Mouse (Mus musculus) adrenal gland, postnatal 25 days (tissue): ENCODE measurements around the gene Elmo3. TPM values are rescaled to one million over a fixed set of nuclear protein-coding genes. Genes with fewer than 3 reads are reported as not detected.

Experiments
- DNase-seq: peaks from one replicate; pipeline ENCODE4 v3.0.0; 2021; ENCODE audit warnings: mixed read lengths
- microRNA-seq, 2 experiments: library from miRNA; unstranded; fragments of <30 nt; microRNA quantifications; one replicate each; pipeline ENCODE4 v1.2.0; 2021
- total RNA-seq: library from RNA; stranded (reverse); gene quantifications from 2 replicates; pipeline ENCODE4 v1.2.3, GENCODE M21; 2021

Elmo3 gene
- total RNA-seq, 1 experiment from 2014 or later, result 9.8 TPM

DNA sequence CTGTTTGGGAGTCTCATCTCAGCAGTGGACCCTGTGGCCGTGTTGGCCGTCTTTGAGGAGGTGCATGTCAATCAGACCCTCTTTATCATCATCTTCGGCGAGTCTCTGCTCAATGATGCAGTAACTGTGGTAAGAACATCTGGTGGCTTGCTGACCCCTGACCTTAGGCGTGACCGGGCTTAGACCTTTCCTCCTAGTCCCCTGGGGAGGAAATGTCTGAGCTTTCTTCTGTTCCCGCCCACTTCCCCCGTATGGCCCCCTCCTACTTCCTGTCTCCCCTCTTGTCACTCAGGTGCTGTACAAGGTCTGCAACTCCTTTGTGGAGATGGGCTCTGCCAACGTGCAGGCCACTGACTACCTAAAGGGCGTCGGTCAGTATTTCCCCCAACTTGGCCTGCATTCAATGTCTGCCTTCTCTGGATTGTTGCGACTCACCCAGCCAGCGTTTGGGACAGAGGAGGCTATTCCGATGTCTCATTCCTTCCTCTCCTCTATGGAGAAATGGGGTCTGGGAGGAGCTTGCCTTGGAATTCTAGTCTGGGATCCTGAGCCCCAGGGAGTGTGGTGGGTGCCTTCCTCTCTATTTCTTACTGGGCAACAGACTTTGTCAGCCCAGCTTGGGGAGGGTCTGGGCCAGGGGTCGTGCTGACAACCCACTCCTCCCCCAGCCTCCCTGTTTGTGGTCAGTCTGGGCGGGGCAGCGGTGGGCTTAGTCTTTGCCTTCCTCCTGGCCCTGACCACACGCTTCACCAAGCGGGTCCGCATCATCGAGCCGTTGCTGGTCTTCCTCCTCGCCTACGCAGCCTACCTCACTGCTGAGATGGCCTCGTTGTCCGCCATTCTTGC lies 50.0 kb downstream of the Elmo3 start:
- DNase-seq, result no peak

DNA sequence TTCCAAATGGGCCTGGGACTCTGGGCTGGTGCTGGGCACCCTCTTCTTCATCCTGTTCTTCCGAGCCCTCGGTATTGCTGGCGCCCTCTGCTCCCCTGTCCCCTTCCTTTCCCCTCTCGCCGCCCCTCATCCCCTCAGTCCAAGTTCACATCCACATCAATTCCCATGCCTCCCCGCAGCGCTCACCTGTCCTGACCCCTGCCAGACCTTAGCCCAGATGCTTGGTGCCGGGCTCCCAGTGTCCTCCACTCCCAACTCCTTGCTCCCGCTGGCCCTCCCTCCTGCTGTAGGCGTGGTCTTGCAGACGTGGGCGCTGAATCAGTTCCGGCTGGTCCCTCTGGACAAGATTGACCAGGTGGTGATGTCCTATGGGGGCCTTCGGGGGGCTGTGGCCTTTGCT lies 51.3 kb downstream of the Elmo3 start:
- no peak for DNase-seq

GRCm38 (mm10) chr8:105359208-105359607 lies 53.8 kb downstream of the Elmo3 start:
- no peak for DNase-seq

GRCm38 (mm10) chr8:105359646-105360045 lies 54.2 kb downstream of the Elmo3 start:
- DNase-seq, result no peak

Small RNA genes within 50 kb of the gene (microRNA-seq; reads per million reads assigned to microRNA genes)
- gene Gm27320, result 0 reads per million in 2 experiments
- 1,923 to 1,998 reads per million in 2 experiments for gene Mir328

Other genes with a start within 250 kb of the Elmo3 start
- 1.0 TPM in 1 of 2 replicates, not detected in the other for gene Ces3b, start 221.8 kb upstream of the Elmo3 start, total RNA-seq
- gene Ces4a, start 173.8 kb upstream of the Elmo3 start, total RNA-seq, result not detected in 2 replicates
- gene Cbfb, start 134.9 kb upstream of the Elmo3 start, total RNA-seq, result 78.8 and 92.4 TPM in 2 replicates
- 27.9 and 34.5 TPM in 2 replicates for gene D230025D16Rik, start 80.5 kb upstream of the Elmo3 start, total RNA-seq
- gene B3gnt9, start 50.4 kb upstream of the Elmo3 start, total RNA-seq, result 1.2 and 2.1 TPM in 2 replicates
- 18.7 and 21.7 TPM in 2 replicates for gene Tradd, start 41.0 kb upstream of the Elmo3 start, total RNA-seq
- gene Fbxl8, start 41.0 kb upstream of the Elmo3 start, total RNA-seq, result 3.7 and 4.5 TPM in 2 replicates
- 0.70 and 1.1 TPM in 2 replicates for gene Hsf4, start 35.8 kb upstream of the Elmo3 start, total RNA-seq
- gene Nol3, start 29.5 kb upstream of the Elmo3 start, total RNA-seq, result 4.4 and 4.7 TPM in 2 replicates
- 1.9 and 3.7 TPM in 2 replicates for gene 4931428F04Rik, start 15.7 kb upstream of the Elmo3 start, total RNA-seq
- gene Exoc3l, start 9.5 kb upstream of the Elmo3 start, total RNA-seq, result 28.1 and 32.0 TPM in 2 replicates
- gene E2f4, start 7.9 kb upstream of the Elmo3 start, total RNA-seq, result 44.1 and 45.5 TPM in 2 replicates
- gene Lrrc29, start 20.7 kb downstream of the Elmo3 start, total RNA-seq, result 4.9 and 7.4 TPM in 2 replicates
- gene Tmem208, start 20.8 kb downstream of the Elmo3 start, total RNA-seq, result 61.4 and 66.9 TPM in 2 replicates
- 14.0 and 18.4 TPM in 2 replicates for gene Fhod1, start 42.4 kb downstream of the Elmo3 start, total RNA-seq
- 1.3 and 2.7 TPM in 2 replicates for gene Slc9a5, start 43.2 kb downstream of the Elmo3 start, total RNA-seq
- gene Plekhg4, start 67.7 kb downstream of the Elmo3 start, total RNA-seq, result 0.76 and 0.82 TPM in 2 replicates
- not detected in 2 replicates for gene Kctd19, start 107.9 kb downstream of the Elmo3 start, total RNA-seq
- gene Lrrc36, start 108.0 kb downstream of the Elmo3 start, total RNA-seq, result 3.8 and 6.1 TPM in 2 replicates
- 22.7 and 27.4 TPM in 2 replicates for gene Tppp3, start 165.9 kb downstream of the Elmo3 start, total RNA-seq
- gene Zdhhc1, start 191.3 kb downstream of the Elmo3 start, total RNA-seq, result 17.7 and 20.6 TPM in 2 replicates
- gene Hsd11b2, start 213.2 kb downstream of the Elmo3 start, total RNA-seq, result 0.15 TPM in 1 of 2 replicates, not detected in the other